Mouse (Mus musculus) heart, adult 9 months (tissue): Measurements from ENCODE around the gene Chd2.
"Not testable (repeated sequence)": the region's sequence is repeated elsewhere in the genome, so short reads cannot be mapped to it uniquely, and the experiment has no call there.

Source experiments
- DNase-seq, 2 experiments: peaks; one replicate each; pipeline ENCODE4 v3.0.0; 2022; ENCODE audit warnings: low spot score in 2 of 2

Chd2 gene

GRCm38 (mm10) chr7:73521277-73522193, 20.1 kb downstream of the Chd2 start:
- no peak for DNase-seq

- no peak for DNase-seq
Measured at GRCm38 (mm10) chr7:73520231-73520630, 21.4 kb downstream of the Chd2 start.

- DNase-seq: no peak
Measured at GRCm38 (mm10) chr7:73519060-73519796, 22.4 kb downstream of the Chd2 start.

GRCm38 (mm10) chr7:73518373-73518980, 23.2 kb downstream of the Chd2 start:
- not testable (repeated sequence) for DNase-seq

GRCm38 (mm10) chr7:73517432-73518054, 24.1 kb downstream of the Chd2 start:
- DNase-seq: no peak

- no peak for DNase-seq
Measured at GRCm38 (mm10) chr7:73516820-73517219, 24.8 kb downstream of the Chd2 start.

- DNase-seq: no peak
Measured at GRCm38 (mm10) chr7:73514560-73514959, 27.1 kb downstream of the Chd2 start.

GRCm38 (mm10) chr7:73512422-73512821, 29.2 kb downstream of the Chd2 start:
- DNase-seq: no peak

- no peak for DNase-seq
Measured at GRCm38 (mm10) chr7:73508688-73509087, 32.9 kb downstream of the Chd2 start.

GRCm38 (mm10) chr7:73507491-73507890, 34.1 kb downstream of the Chd2 start:
- no peak for DNase-seq

GRCm38 (mm10) chr7:73506852-73507251, 34.8 kb downstream of the Chd2 start:
- no peak for DNase-seq

- DNase-seq: no peak
Measured at GRCm38 (mm10) chr7:73505266-73505665, 36.4 kb downstream of the Chd2 start.

- DNase-seq: no peak
Measured at GRCm38 (mm10) chr7:73498200-73498599, 43.4 kb downstream of the Chd2 start.

GRCm38 (mm10) chr7:73489261-73489660, 52.4 kb downstream of the Chd2 start:
- no peak for DNase-seq

- no peak for DNase-seq
Measured at GRCm38 (mm10) chr7:73481094-73481493, 60.5 kb downstream of the Chd2 start.

- DNase-seq: no peak
Measured at GRCm38 (mm10) chr7:73479506-73479905, 62.1 kb downstream of the Chd2 start.

- peak; percentile 9 to 53 for DNase-seq
Measured at GRCm38 (mm10) chr7:73478157-73479058, 63.2 kb downstream of the Chd2 start.

- DNase-seq: no peak
Measured at GRCm38 (mm10) chr7:73467741-73468140, 73.9 kb downstream of the Chd2 start.

- DNase-seq: no peak
Measured at GRCm38 (mm10) chr7:73463546-73463945, 78.1 kb downstream of the Chd2 start.

- no peak for DNase-seq
Measured at GRCm38 (mm10) chr7:73454113-73454512, 87.5 kb downstream of the Chd2 start.
